ENCODE assay signal across 23 mouse cellular contexts in the genomic region with DNA sequence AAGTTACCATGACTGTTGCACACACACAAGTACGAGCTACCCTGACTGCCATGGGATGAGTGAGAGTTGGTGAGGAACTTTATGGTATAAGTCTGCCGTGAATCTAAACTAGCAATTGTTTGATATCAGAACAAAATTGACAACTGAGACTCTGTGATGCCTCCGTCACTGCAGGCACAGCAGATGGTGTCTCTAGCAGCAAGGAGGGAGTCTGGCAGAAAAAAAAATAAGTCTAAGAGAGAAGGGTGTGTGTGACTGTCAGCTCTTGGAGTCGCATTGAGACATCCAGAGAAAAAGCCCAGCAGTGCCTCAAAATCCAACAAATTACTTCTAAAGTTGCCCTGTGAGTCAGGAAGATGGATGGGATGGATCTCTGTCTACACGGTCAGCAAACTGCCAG.
A peak's percentile ranks its signal among the peaks of the same experiment; 100 is the strongest.
DNase-seq lines count a peak whose midpoint lies in the region; ATAC-seq and TF ChIP-seq lines count a peak whose summit lies in the region.
"Had no signal": no experiment of that assay in that cellular context is flagged by ENCODE, and none has a peak within 500 bp of the region (broad histone marks: within the 10 kb centered on the region; RNA-seq: fewer than 3 reads in every experiment).

No protein-coding gene starts in this region.

- H3K4me1 ChIP-seq in megakaryocyte, embryonic 14.5 days, result no peaks in the 10 kb centered on the region
- H3K4me1 ChIP-seq: embryonic facial prominence, embryonic 12.5 days; forebrain, embryonic 12.5 days; hindbrain, embryonic 12.5 days had no signal

- no peaks in the 10 kb centered on the region for H3K27me3 ChIP-seq in megakaryocyte, embryonic 14.5 days (replicated peaks)
- H3K27me3 ChIP-seq: CH12.LX; embryonic facial prominence, embryonic 12.5 days; forebrain, embryonic 12.5 days; heart, embryonic 13.5 days; hindbrain, embryonic 12.5 days; Patski had no signal

- H3K9me3 ChIP-seq in megakaryocyte, embryonic 14.5 days, result peaks cover 32% of the 10 kb centered on the region
- H3K9me3 ChIP-seq: embryonic facial prominence, embryonic 12.5 days; forebrain, embryonic 12.5 days; heart, embryonic 13.5 days; hindbrain, embryonic 12.5 days had no signal

- no peak overlapping the region for H3K4me3 ChIP-seq in layer of hippocampus, adult 2 months
- H3K4me3 ChIP-seq in megakaryocyte, embryonic 14.5 days (replicated peaks), result peak overlapping the region; percentile 28
- H3K4me3 ChIP-seq: embryonic facial prominence, embryonic 12.5 days; forebrain, embryonic 12.5 days; heart, embryonic 13.5 days; hindbrain, embryonic 12.5 days had no signal

- TF ChIP-seq CTCF in layer of hippocampus, adult 2 months (conservative IDR thresholded peaks at IDR 0.05), result no peak

- no peaks in the 10 kb centered on the region for H3K36me3 ChIP-seq in megakaryocyte, embryonic 14.5 days (replicated peaks; ENCODE audit: low read length)
- H3K36me3 ChIP-seq: embryonic facial prominence, embryonic 12.5 days; forebrain, embryonic 12.5 days; heart, embryonic 13.5 days; hindbrain, embryonic 12.5 days had no signal

- ATAC-seq in frontal cortex, adult (ENCODE audit: low TSS enrichment), result peak; percentile 62; the same call in 1 of the 2 replicates
- no peak for ATAC-seq in megakaryocyte, adult 5-6 weeks (ENCODE audit: poor library complexity, severe bottlenecking)
- ATAC-seq: activated CD4-positive, CD25-positive, alpha-beta regulatory T cell, adult 4 months; hindbrain, embryonic 16.5 days; inflammation-experienced regulatory T-cells, adult 6 months; Patski had no signal

- DNase-seq in frontal cortex, postnatal 14 days (ENCODE audit: low spot score in 2 of 2), result no peak
- DNase-seq in layer of hippocampus, adult 2 months (ENCODE audit: low spot score in 2 of 2), result peak; percentile 21 to 59
- DNase-seq in layer of hippocampus, adult 9-10 months (ENCODE audit: low spot score), result no peak
- no peak for DNase-seq in adrenal gland, adult 18-20 months (ENCODE audit: low spot score in 2 of 2)
- DNase-seq: adrenal gland, adult 8-10 months; adrenal gland, postnatal 36 days; cerebellum, adult 11-12 months; cerebellum, adult 9-10 months; cerebellum, postnatal 25 days; gastrocnemius, postnatal 25 days; heart, postnatal 36 days had no signal

- no peak overlapping the region for H3K27ac ChIP-seq in layer of hippocampus, adult 2 months
- H3K27ac ChIP-seq: embryonic facial prominence, embryonic 12.5 days; forebrain, embryonic 12.5 days; heart, embryonic 13.5 days; hindbrain, embryonic 12.5 days had no signal

Comparison
In these comparisons a context has a peak if more than half of its experiments do, and no peak if none do; other contexts are left out.
1. DNase-seq: peak in layer of hippocampus, adult 2 months (2 of 2); none in frontal cortex, postnatal 14 days (0 of 2), layer of hippocampus, adult 9-10 months (single experiment) and adrenal gland, adult 18-20 months (0 of 2).